Mouse (Mus musculus) v-Abl transformed pro-B cells (cell line): ENCODE results near the gene Klk1b3.

Experiments
- in situ Hi-C, 2 experiments: fragments of 400-800 bp; cut with MboI; formaldehyde crosslinking; loops; one replicate each; pipeline ENCODE4 v1.15.1; 2025; ENCODE audit not compliant: unreplicated experiment in 2 of 2

The Klk1b3 gene

DNA sequence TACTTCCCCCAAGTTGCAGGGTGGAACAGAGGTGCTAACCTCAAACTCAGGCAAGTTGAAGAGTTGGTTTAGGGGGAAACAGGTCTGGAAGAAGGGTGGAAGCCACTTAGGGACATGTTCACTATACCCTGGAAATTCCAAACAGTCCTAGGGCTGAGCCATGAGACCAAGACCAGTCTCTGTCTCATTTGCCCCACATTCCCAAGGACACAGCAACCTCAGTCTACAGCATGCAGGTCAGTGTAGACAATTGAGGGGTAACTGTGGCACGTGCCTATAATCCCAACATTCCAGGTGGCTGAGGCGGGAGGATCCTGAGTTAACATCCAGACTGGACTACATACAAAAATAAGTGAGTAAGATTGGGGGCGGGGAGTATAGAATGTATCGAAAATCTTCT, 51.3 kb downstream of the Klk1b3 start:
- in situ Hi-C loops: loop anchor here in 1 of 2 experiments (25.0 kb wide), 1 partner anchor 562 kb away; the partner anchor contains the start of gene Klk14

DNA sequence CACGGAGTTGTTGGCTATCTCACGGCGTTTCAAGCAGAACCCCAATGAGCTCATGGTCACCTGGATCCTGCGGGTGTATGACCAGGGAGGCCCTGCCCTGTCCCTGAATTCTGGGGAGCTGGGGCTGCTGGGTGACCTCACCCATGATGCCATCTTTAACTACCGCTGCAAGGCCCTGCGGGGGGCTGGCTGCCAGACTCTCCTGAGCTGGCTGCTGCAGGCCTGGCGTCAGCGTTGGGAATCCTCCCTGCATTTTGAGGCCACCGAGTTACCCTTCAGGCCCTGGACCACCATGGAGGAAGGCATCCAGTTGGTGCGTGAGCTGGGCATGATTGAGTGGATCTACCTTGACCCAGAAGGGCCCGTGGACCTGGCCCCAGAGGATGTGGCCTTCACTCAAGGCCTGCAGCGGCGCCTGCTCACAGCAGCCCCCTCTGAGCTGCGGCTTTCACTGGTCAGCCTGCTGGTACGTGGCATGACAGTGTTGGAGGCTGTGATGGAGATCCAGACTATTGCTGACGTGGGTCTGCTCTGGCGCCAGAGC, 52.8 kb downstream of the Klk1b3 start:
- in situ Hi-C loops: loop anchor here in 1 of 2 experiments (25.0 kb wide), 1 partner anchor 711 kb away; the partner anchor contains the start of gene Cpt1c
